Mouse (Mus musculus) mesoderm, embryonic 11.5 days (tissue): ENCODE results near the gene Ncoa5.

Source experiments
- DNase-seq: peaks from one replicate; pipeline ENCODE4 v3.0.0-alpha.2; 2012; ENCODE audit warnings: low read depth, low spot score

Ncoa5 gene

GRCm38 (mm10) chr2:165034131-165035057 lies at the start of gene Ncoa5:
Gene Ncoa5 (minus strand): TSS chr2:165034867.
- peak; percentile 98 for DNase-seq

GRCm38 (mm10) chr2:165081257-165081656 lies 46.6 kb upstream of the Ncoa5 start:
- DNase-seq = no peak

GRCm38 (mm10) chr2:165080657-165081056 lies 46.0 kb upstream of the Ncoa5 start:
- DNase-seq = no peak

GRCm38 (mm10) chr2:165078605-165079004 lies 43.9 kb upstream of the Ncoa5 start:
- DNase-seq = no peak

- DNase-seq = no peak
These were observed 43.4 kb upstream of the Ncoa5 start for GRCm38 (mm10) chr2:165078045-165078444.

GRCm38 (mm10) chr2:165077055-165077454 lies 42.4 kb upstream of the Ncoa5 start:
- DNase-seq = no peak

- DNase-seq = peak; percentile 82
These were observed 40.3 kb upstream of the Ncoa5 start for GRCm38 (mm10) chr2:165074937-165075336.

GRCm38 (mm10) chr2:165074081-165074884 lies 39.6 kb upstream of the Ncoa5 start:
- no peak for DNase-seq

GRCm38 (mm10) chr2:165073381-165073781 lies 38.7 kb upstream of the Ncoa5 start:
- DNase-seq = no peak

- peak; percentile 82 for DNase-seq
These were observed 35.6 kb upstream of the Ncoa5 start for GRCm38 (mm10) chr2:165070096-165070816.

- DNase-seq = no peak
These were observed 34.1 kb upstream of the Ncoa5 start for GRCm38 (mm10) chr2:165068806-165069205.

GRCm38 (mm10) chr2:165064489-165064888 lies 29.8 kb upstream of the Ncoa5 start:
- DNase-seq = no peak

GRCm38 (mm10) chr2:165061638-165062433 lies 27.2 kb upstream of the Ncoa5 start:
- DNase-seq = no peak

- DNase-seq = no peak
These were observed 25.3 kb upstream of the Ncoa5 start for GRCm38 (mm10) chr2:165059961-165060360.

GRCm38 (mm10) chr2:165056377-165057085 lies 21.9 kb upstream of the Ncoa5 start:
- no peak for DNase-seq

GRCm38 (mm10) chr2:165055905-165056304 lies 21.2 kb upstream of the Ncoa5 start:
- DNase-seq = no peak

GRCm38 (mm10) chr2:165054888-165055852 lies 20.5 kb upstream of the Ncoa5 start, which contains the start of gene Cd40:
Gene Cd40 (plus strand): TSS chr2:165055627.
- DNase-seq = peak; percentile 77

GRCm38 (mm10) chr2:165051566-165051965 lies 16.9 kb upstream of the Ncoa5 start:
- DNase-seq = no peak
